Mouse (Mus musculus): ENCODE results near the gene Gm21962.
"Not testable (repeated sequence)": the region's sequence is repeated elsewhere in the genome, so short reads cannot be mapped to it uniquely, and the experiment has no call there.

The Gm21962 gene

DNA sequence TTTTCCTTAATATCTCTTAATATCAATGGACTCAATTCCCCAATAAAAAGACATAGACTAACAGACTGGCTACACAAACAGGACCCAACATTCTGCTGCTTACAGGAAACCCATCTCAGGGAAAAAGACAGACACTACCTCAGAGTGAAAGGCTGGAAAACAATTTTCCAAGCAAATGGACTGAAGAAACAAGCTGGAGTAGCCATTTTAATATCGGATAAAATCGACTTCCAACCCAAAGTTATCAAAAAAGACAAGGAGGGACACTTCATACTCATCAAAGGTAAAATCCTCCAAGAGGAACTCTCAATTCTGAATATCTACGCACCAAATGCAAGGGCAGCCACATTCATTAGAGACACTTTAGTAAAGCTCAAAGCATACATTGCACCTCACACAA lies at the start of gene Gm21962:
Gene Gm21962, plus strand, starts transcription at position 301 of the 400 bp plus-strand sequence.
- DNase-seq (ENCODE audit: low read depth), result not testable (repeated sequence)

DNA sequence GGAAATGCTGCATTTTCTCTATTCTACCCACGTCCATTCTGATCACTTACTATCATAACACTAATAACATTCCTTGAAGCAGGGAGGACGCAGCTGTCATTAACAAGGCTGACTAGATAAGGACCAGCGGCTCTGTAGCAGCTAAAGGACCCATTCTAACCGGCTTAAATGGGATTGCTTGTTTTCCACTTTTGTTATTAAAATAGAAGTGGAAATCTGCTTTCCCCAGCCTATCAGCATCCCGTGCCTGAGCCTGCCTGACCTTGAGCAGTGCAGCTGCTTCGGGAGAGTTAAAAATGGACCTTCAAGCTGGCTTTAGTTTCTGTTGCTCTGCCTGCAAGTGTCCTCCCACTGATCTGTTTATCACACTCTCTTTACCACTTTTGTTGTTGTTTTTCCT lies 49.2 kb upstream of the Gm21962 start:
- no peak for DNase-seq (ENCODE audit: low read depth)

DNA sequence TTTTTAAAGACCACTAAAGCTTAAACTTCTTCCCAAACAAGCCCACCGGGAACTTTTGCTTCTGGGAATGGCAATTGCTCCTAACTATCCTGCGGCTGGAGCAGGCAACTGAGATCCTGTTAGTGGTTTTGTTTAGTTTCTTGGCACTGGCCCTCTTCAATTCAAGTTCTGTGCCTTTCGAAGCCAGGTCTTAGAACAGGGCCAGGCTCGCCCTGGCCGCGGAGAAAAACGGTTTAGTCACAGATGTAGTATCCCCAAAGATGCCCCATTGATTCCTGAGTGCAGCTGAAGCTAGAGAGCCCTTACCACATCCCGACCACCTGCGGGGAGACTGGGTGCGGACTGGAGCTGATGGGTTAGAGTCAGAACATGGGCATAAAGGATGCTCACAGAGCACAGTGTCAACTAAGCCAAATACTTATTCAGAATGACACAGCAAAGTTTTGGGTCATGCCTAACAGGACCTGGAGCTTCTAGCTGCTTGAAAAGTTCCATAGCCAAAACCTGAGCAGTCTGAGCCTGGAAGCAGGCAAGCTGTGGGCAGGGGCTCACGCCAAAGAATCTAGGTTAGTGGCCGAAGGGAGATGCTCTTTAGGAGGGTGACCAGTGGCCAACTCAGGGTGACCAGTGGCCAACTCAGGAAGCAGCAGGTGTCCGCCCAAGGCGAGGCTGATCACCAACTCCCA lies 48.3 kb upstream of the Gm21962 start:
- DNase-seq (ENCODE audit: low read depth), result no peak

DNA sequence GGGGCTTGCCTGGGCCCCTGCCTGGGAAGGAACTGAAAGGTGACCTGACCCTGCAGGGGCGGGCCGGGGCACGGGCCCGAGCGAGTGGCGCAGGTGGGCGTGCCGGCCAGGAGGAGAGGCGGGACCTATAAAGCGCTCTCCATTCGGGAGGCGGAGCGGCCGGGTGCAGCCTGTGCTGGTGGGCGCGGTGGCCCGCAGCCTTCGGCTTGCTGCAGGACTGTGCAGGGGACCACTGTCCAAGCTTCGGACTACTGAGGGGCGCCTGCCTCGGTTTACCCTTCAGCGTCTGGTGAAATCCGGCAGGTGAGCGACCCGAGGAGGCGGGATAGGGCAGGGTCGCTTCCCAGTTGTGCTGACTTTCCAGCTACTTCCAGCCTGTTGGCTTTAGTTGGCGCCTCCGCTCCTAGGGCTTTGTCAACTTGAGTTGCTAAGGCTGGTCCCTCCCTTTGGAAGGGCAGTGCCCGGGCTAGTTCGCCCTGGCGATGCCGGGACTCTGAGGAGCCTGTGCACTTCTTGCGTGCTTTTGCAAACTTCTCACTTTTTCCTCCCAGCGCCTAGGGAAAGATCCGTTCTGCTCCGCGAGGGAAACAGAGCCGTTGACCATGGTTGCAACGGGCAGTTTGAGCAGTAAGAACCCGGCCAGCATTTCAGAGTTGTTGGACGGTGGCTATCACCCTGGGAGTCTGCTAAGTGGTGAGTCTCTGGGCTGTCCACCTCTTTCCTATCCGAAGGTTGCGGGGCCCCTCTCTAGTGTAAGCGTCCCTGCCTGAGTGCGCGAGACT lies 47.6 kb upstream of the Gm21962 start:
- no peak for DNase-seq (ENCODE audit: low read depth)

DNA sequence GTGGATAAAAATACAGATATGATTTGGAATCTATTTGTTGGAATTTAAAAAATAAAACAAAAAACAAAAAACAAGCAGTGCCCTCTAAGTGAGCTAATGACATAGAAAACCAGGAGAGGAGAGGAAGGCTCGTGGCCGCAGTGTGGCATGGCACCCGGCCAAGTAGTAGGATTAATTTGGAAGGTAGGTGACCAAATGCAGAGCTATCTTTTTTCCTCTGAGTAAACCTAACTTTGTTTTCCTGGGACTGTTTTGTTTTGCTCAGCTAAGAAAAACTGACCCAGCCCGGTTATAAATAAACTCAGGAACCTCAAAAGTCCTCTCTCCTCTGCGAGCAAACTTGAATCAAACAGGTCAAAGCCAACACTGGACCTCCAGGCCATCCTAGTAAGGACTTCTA lies 46.3 kb upstream of the Gm21962 start:
- DNase-seq (ENCODE audit: low read depth), result peak; percentile 42

DNA sequence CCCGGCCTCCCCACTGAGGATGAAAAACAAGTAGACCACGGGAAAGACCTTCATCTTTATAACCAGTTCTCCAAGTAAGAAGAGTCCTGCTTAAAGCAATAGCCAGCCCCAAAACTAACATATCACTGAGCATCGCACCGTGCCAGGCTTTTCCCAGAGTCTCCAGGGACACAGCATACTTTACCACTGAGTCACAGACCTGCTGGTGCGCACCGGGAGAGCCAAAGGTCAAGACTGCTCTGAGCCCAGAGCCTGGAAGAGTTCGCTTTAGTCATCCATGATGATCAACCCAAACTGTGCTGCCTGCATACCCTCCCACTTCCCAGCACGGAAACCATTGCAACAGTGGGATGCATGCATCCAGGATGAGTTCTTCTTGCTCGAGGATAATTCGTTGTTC lies 37.6 kb upstream of the Gm21962 start:
- DNase-seq (ENCODE audit: low read depth), result no peak

DNA sequence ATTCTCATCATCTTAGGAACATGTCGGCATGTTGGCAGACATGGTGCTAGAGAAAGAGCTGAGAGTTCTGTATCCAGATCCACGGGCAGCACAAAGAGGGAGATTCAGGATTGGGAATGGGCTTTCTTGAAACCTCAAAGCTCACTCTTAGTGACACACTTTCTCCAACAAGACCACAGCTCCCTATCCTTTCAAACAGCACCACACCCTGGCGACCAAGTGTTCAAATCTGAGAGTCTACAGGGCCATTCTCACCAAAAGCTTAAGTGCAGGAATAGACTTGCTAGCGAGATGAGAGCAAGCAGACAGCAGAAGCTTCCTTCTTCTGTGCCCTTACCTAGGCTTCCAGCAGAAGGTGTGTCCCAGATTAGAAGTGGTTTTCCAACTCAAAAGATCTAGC lies 34.8 kb upstream of the Gm21962 start:
- no peak for DNase-seq (ENCODE audit: low read depth)

DNA sequence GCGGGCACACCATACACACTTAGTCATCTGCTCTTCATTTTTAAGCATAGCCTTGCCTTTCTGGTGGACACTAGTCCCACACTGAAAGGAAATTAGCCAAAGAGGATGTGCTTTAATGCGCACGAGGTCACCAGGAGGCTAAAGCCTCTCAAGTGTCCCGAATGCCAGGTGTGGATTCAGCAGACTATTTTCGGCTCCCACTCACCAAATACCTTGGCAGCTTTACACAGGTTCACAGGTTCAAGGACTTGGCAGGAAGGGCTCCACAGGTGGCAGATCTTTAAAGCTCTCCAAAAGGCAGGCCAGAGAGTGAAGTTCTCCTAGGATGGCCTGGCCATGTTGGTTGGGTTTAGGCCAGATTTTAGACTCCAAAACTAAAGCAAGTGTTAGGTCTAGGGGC lies 30.1 kb upstream of the Gm21962 start:
- DNase-seq (ENCODE audit: low read depth), result no peak

DNA sequence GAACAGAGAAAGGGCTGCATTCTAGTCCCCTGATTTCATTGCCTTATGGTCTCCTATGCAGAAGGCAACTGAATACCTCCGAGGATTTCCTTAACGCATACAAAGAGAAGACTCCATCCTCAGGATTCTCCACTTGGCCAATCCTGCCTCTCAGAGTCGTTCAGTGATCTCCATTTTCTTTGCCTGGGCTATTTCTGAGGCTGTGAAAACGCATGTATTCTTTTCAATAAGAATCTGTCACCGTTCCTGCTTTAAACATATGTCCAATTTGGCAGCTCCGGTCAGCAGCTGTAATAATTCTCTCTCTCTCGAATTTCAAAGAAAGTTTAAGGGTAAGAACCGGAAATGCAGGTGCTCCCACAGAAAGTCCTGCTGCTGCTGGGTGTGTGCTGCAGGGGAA lies 29.2 kb upstream of the Gm21962 start:
- DNase-seq (ENCODE audit: low read depth), result no peak

DNA sequence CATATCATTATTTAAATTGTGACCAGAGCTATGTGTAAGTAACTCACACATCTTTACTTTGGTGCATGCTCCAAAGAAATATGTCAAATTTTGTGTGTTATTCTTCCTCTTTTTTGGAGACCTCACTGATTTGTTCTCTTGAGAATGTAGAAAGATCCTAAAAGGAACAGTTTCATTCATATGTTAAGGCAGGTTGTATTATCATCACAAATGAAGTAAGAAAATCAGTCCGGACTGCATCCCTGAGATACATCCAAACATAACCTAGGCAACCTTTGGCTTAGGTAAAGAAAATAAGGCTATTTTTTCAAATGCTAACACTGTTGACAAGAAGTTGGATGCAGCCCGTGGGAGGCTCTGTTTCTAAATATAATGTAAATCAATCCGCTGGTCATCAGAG lies 28.8 kb upstream of the Gm21962 start:
- no peak for DNase-seq (ENCODE audit: low read depth)

DNA sequence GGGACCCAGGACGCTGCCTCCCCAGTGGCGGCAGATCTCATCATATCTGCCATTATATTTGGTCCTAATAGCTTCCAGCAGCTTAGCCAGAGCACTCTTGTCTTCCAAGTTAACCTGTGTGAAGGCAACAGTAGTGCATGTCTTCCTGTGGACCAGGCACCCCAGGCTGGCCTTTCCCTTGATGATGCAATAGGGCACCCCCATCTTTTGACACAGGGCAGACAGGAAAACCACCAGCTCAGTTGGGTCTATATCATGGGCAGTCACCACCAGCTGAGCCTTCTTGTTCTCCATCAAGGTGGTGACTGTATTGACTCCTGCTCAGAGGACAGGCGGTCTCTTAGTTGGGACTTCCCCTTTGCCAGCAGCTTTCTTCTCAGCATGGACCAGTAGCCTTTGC lies 27.2 kb upstream of the Gm21962 start:
- peak; percentile 14 for DNase-seq (ENCODE audit: low read depth)

DNA sequence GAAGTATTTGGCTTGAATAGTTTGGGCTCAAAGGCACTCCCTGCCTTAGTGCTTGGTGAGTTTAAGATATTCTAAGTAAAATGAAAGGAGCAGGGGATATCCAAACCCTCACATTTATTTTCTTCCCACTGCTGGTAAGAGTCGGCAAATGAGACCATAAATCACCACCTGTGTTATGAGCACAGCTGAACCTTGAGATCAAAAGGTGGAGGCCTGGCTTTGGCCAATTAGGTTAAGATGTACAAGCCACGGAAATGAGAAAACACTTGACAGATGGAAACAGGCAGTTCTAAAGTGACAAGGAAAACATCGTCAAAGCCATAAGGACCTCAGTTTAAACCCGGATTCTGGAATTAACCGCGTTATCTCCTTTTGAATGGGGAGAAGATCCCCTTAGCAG lies 26.4 kb upstream of the Gm21962 start:
- DNase-seq (ENCODE audit: low read depth), result no peak

DNA sequence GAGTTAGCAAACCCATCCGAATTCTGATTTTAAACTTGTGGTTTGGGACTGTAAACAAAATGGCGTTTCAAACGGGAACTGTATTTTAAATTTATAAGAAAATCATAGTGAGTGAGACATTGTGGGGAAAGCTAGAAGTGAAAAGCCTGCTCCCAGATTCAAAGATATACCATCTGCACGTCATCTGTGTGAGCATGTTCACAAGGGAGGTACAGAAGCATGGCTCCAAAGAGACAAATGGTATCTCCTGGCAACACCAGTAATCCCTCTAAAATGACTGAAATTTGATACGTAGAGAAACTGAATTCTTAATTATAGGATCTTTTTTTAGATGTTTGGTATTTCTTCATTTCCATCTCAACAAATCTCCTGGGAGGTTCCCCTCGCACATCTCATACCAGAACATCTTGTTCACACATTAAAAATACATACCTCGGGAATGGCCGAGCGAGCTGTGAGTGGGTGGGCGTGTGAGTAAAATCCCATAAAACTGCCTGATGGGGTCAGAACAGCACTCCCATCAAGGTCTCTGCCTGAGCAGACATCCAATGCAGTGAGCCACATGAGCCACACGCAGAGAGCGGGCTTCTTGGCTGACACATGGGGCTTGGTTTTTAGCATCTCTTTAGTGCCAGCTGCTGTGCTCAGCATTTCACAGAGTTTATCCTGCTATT lies 23.8 kb upstream of the Gm21962 start:
- DNase-seq (ENCODE audit: low read depth), result no peak

DNA sequence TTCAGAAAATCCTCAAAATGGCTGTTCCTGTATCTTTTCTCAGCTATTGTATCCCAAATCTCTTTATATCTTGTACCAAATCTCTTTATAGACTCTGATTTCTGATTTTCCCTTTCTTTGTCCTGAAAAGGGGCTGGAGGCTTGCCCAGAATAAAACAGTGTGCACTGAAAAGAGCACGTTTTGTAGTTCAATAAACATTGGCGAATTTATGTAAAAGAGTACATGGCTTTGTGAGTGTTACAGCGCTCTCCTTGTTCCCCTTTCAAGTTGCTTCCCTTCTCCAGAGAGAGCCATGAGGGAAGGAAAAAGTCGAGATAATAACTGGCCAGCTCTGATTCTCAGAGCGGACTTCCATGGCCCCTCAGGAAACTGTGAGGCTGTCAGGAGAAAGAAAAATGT lies 22.2 kb upstream of the Gm21962 start:
- no peak for DNase-seq (ENCODE audit: low read depth)

DNA sequence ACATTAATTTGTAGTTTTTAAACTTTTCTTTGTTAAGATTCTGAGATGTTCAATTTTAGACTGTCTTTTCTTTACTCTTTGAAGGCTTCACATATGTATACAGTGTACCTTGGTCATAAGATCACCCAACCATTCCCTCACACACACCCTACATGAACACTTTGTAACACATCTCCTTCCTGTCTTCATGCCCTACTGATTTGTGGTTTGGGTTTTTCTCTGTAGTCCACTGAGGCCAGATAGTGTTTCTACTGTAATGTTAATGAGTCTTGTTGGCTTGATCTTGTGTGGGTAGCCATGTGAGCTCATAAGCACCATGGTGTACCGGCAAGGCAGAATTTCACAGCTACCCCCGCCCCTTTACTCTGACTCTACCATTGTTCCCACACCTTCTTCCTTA lies 18.5 kb upstream of the Gm21962 start:
- no peak for DNase-seq (ENCODE audit: low read depth)

DNA sequence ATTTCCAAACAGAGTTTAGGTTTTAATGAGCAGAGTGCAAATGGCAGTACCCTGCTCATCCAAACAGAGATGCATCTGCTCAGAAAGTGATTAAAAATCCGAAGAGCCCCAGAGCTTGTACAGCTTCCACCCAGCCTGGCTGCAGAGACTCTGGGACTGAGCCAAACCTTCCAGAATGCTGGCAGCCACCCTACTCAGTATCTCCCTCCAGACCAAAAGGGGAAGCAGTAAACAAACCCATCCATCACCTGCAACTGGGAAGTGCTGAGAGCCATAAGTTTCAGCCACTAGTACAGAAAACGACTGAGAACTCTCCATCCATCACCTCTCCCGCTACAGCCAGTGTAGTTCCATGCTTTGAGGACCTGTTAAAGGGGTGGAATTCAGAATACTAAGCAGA lies 9.6 kb downstream of the Gm21962 start:
- DNase-seq (ENCODE audit: low read depth), result no peak

DNA sequence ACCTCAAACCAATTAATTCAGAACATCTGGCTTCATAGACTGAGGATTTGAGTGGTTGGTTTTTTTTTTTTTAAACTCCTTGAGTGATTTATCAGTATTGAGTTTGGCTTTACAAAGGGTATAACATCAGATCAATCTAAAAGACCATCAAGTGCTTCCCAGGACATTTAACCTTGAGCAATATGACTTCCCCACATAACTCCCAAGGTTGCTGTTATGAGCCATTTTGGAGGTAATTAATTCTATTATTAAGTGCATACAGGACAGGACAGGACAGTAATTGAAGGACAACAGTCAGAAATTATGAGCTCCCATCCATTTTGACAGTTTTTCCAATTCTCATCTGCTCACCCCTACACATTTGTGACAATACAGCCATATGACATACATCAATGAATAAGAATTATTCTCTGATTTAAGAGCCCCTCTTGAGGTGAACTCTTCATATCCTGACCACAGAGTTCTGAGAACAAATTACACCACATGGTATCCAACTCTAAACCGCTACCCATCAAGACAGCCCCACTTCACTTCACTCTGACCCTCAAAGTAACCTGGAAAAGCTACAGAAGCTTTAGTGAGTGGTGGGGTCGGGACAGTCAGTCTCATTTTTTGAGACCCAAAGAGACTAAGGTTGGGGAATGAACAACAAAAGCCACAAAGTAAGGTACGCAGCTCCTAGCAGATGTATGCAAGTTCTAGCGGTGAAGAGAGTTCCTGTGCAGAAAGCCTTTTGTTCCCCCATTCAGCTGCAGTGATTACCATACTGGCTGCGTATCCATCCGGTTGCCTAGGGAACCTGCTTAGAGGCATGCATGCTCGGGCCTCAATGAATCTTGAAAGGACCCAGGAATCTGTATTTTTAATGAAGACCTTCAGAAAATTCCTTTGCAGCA lies 11.8 kb downstream of the Gm21962 start:
- DNase-seq (ENCODE audit: low read depth), result no peak

DNA sequence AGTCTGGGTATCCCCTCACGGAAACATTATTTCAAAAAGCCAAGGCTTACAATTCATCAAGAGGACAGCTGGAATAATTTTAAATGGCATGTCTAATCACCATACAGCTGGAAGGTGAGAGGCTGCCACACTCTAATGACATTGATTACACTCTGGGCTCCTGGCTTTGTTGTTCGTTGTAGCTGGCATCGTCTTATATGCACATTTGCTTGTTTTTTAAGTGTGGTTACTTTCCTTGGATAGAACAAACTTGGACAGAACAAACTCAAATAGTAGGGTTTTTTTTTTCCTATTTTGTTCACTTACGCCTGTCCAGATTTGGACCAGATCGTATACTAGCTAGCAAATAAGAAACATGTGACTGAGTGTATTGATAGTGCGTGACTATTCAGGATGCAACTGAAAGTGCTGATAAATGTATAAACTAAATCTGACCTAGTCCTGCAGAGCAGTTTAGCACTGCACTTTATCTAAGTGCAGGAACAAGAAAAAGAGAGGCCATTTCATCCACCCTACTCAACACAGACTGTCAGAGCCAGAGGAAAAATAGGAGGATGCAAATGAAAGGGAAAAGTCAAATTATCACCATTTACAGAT lies 12.6 kb downstream of the Gm21962 start:
- no peak for DNase-seq (ENCODE audit: low read depth)

DNA sequence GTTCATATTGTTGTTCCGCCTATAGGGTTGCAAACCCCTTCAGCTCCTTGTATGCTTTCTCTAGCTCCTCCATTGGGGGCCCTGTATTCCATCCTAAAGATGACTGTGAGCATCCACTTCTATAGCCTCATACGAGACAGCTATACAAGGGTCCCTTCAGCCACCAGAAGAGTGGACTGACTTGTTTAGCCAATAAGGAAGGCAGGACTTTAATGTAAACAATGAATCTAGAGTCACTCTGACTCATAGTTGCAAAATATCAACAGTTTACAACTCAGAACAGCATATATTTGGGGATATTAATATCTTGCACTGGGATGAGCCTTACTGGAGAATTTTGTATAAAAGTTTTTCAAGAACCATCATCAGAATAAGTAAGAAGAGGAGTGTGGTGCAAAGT lies 15.6 kb downstream of the Gm21962 start:
- no peak for DNase-seq (ENCODE audit: low read depth)

DNA sequence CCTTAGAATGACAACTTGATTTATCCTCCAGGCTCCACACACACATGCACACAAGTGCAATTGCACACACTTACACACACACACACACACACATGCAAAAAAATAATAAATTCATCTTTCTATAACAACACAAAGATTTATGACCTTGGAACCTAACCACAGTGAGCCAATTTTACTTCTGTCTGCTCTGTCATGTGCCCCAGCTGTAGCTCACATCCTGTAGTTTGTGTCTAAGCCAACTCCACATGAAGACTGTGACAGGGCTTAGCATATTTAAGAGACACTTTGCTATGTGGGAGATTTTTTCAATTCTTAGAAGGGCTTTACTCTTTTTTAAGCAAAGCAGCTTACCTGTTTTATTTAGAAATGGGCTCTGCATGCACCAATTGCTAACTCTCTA lies 20.2 kb downstream of the Gm21962 start:
- DNase-seq (ENCODE audit: low read depth), result peak; percentile 38

DNA sequence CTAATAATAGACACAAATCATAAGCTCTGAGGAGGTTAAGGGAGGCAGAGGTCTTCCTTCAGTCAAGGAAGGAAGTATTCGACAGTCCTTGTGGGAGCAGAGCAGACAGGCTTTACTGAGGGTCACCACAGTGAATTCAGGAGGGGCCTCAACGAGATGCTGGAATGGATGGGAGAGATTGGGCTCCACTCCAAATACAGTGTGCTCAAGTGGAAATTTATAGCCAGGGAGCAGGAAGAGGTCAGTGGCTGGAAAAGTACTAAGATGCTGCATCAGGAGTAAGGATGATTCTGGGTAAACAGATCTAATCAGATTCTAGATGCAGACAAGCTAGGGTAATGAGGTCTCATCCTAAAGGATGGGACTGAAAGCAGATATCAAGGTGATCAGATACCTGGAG lies 44.6 kb downstream of the Gm21962 start:
- DNase-seq (ENCODE audit: low read depth), result no peak

Data from 416B (cell line).